Mouse (Mus musculus) E14TG2a.4 (cell line): ENCODE data around the gene Pecr.

ENCODE experiments used
- CTCF ChIP-seq: conservative IDR thresholded peaks from 2 replicates; pipeline ENCODE4 v1.5.1; 2014; ENCODE audit warnings: low read length
- NANOG ChIP-seq: IDR thresholded peaks from 2 replicates; pipeline ENCODE4 v1.6.1; 2014; ENCODE audit warnings: borderline replicate concordance, low read length, mixed read lengths
- POU5F1 ChIP-seq: IDR thresholded peaks from 2 replicates; pipeline ENCODE4 v1.6.1; 2014; ENCODE audit warnings: low read length, borderline replicate concordance

DNA sequence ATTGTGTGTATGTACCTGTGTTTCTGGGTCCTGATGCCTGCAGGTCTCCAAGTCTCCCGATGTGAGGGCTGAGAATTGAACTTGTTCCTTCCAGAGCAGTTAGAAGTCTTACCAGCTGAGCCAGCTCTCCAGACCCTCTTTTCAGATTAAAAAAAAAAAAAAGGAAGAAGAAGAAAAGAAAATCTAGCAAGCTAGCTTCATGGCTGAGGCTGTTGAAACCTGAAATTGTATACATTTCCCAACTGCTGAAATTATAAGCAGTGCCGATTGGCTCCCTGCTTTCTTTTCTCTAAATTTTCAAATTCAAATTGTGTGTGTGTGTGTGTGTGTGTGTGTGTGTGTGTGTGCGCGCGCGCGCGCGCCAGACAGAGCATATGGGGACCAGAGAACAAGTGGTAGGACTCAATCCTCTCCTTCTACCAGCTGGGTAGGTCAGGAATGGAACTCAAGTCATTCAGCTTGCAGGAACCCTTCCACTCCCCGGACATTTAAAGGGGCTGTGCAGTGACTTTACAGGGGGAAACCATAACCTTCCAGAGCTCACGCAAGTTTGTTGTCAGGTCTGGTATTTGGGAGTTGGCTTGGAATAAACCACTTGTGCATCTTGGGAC lies 30.1 kb downstream of the Pecr start:
- TF ChIP-seq CTCF, result no peak
- TF ChIP-seq POU5F1, result no peak
- TF ChIP-seq NANOG, result no peak
